14 mouse cellular contexts compared by ENCODE assay signal in the genomic region with DNA sequence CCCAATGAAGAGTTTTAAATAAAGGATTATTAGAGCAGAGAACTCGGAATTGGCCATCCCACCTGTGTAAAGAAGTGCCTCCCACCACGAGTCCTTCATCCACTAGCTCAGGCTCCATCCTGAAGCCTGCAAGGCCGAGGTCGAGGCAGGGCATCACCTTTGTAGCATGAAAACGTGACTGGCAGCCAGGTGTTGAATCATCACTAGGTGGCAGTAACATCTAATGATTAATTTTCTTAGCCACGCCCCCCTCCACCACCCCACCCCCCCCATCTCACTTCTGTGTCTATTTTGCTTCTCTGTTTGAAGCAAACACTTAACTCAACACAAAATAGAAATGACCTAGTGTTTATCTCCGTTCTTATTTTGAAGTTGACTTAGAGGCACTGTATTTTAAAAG.
A peak's percentile ranks its signal among the peaks of the same experiment; 100 is the strongest.
DNase-seq lines count a peak whose midpoint lies in the region; ATAC-seq and TF ChIP-seq lines count a peak whose summit lies in the region.
"Had no signal": no experiment of that assay in that cellular context is flagged by ENCODE, and none has a peak within 500 bp of the region (broad histone marks: within the 10 kb centered on the region; RNA-seq: fewer than 3 reads in every experiment).

No protein-coding gene starts in this region.

- H3K27me3 ChIP-seq in hindbrain, postnatal 0 days (ENCODE audit: insufficient read depth, low read length): no peaks in the 10 kb centered on the region
- H3K27me3 ChIP-seq in hindbrain, embryonic 13.5 days: no peaks in the 10 kb centered on the region
- no peaks in the 10 kb centered on the region for H3K27me3 ChIP-seq in liver, postnatal 0 days (ENCODE audit: insufficient read depth, low read length)
- H3K27me3 ChIP-seq in liver, embryonic 11.5 days (replicated peaks; ENCODE audit: control insufficient read depth, insufficient read depth, low read length): no peaks in the 10 kb centered on the region
- no peaks in the 10 kb centered on the region for H3K27me3 ChIP-seq in MEL (ENCODE audit: control insufficient read depth in 1 of 2, insufficient read depth in 2 of 2, low read length in 2 of 2)
- H3K27me3 ChIP-seq: hindbrain, embryonic 15.5 days; limb, embryonic 15.5 days had no signal

- no peak for TF ChIP-seq EP300 in liver, postnatal 0 days (IDR thresholded peaks at IDR 0.05; ENCODE audit: low read depth)
- TF ChIP-seq EP300 in MEL (IDR thresholded peaks at IDR 0.05; ENCODE audit: low read depth in 1 of 2, low read length in 2 of 2): no peak

- peak; percentile 70 for TF ChIP-seq RAD21 in MEL (IDR thresholded peaks at IDR 0.05; ENCODE audit: low read depth, low read length)

- H3K4me2 ChIP-seq in hindbrain, postnatal 0 days (ENCODE audit: low read depth, low read length): no peak overlapping the region
- no peak overlapping the region for H3K4me2 ChIP-seq in hindbrain, embryonic 13.5 days
- no peak overlapping the region for H3K4me2 ChIP-seq in liver, postnatal 0 days (ENCODE audit: low read depth, low read length)
- no peak overlapping the region for H3K4me2 ChIP-seq in liver, embryonic 11.5 days
- H3K4me2 ChIP-seq: hindbrain, embryonic 15.5 days; limb, embryonic 15.5 days had no signal

- WGBS in hindbrain, postnatal 0 days: 39% methylated on average over 7 of the region's 7 CpGs
- 48% methylated on average over 7 of the region's 7 CpGs for WGBS in hindbrain, embryonic 13.5 days
- 17% methylated on average over 7 of the region's 7 CpGs for WGBS in liver, postnatal 0 days (ENCODE audit: insufficient replicate concordance)
- 29% methylated on average over 7 of the region's 7 CpGs for WGBS in liver, embryonic 11.5 days

- ATAC-seq in hindbrain, postnatal 0 days: no peak
- ATAC-seq in hindbrain, embryonic 13.5 days (ENCODE audit: low FRiP score): no peak
- no peak for ATAC-seq in liver, postnatal 0 days
- ATAC-seq in liver, embryonic 11.5 days (replicated peaks; ENCODE audit: low FRiP score): no peak
- no peak for ATAC-seq in inflammation-experienced regulatory T-cells, adult 6 months

- no peaks in the 10 kb centered on the region for H3K36me3 ChIP-seq in hindbrain, postnatal 0 days (ENCODE audit: insufficient read depth, low read length)
- H3K36me3 ChIP-seq in hindbrain, embryonic 13.5 days: no peaks in the 10 kb centered on the region
- no peaks in the 10 kb centered on the region for H3K36me3 ChIP-seq in liver, postnatal 0 days (replicated peaks; ENCODE audit: insufficient read depth, low read length)
- no peaks in the 10 kb centered on the region for H3K36me3 ChIP-seq in liver, embryonic 11.5 days (ENCODE audit: control insufficient read depth, insufficient read depth, low read length)
- no peaks in the 10 kb centered on the region; a peak in 1 of 4 replicates for H3K36me3 ChIP-seq in MEL (ENCODE audit: control insufficient read depth in 1 of 2, insufficient read depth in 2 of 2, low read length in 2 of 2)
- H3K36me3 ChIP-seq: hindbrain, embryonic 15.5 days; limb, embryonic 15.5 days had no signal

- no peak overlapping the region for H3K27ac ChIP-seq in hindbrain, postnatal 0 days
- H3K27ac ChIP-seq in hindbrain, embryonic 13.5 days: no peak overlapping the region
- H3K27ac ChIP-seq in liver, postnatal 0 days (ENCODE audit: low read depth): no peak overlapping the region
- H3K27ac ChIP-seq in liver, embryonic 11.5 days (ENCODE audit: low read depth, low read length): no peak overlapping the region
- no peak overlapping the region for H3K27ac ChIP-seq in MEL (ENCODE audit: control insufficient read depth, low read depth, low read length)
- H3K27ac ChIP-seq: hindbrain, embryonic 15.5 days; limb, embryonic 15.5 days had no signal

- no peaks in the 10 kb centered on the region for H3K4me1 ChIP-seq in hindbrain, postnatal 0 days (ENCODE audit: insufficient read depth, low read length)
- H3K4me1 ChIP-seq in hindbrain, embryonic 13.5 days (replicated peaks): peaks cover 13% of the 10 kb centered on the region
- H3K4me1 ChIP-seq in liver, postnatal 0 days (ENCODE audit: insufficient read depth): no peaks in the 10 kb centered on the region
- no peaks in the 10 kb centered on the region for H3K4me1 ChIP-seq in liver, embryonic 11.5 days (replicated peaks; ENCODE audit: control insufficient read depth, insufficient read depth, low read length)
- peaks cover 3 to 6% of the 10 kb centered on the region in 2 experiments; a peak in 2 of 4 replicates for H3K4me1 ChIP-seq in MEL (ENCODE audit: control insufficient read depth in 1 of 2, insufficient read depth in 2 of 2, low read length in 2 of 2)
- H3K4me1 ChIP-seq: limb, embryonic 15.5 days had no signal

- H3K9me3 ChIP-seq in hindbrain, postnatal 0 days (ENCODE audit: low read length): no peaks in the 10 kb centered on the region
- H3K9me3 ChIP-seq in hindbrain, embryonic 13.5 days: no peaks in the 10 kb centered on the region
- H3K9me3 ChIP-seq in liver, postnatal 0 days (ENCODE audit: low read length): no peaks in the 10 kb centered on the region
- H3K9me3 ChIP-seq in liver, embryonic 11.5 days (ENCODE audit: control insufficient read depth, low read length): no peaks in the 10 kb centered on the region
- no peaks in the 10 kb centered on the region for H3K9me3 ChIP-seq in MEL (replicated peaks; ENCODE audit: insufficient read depth, low read length)
- H3K9me3 ChIP-seq: hindbrain, embryonic 15.5 days; limb, embryonic 15.5 days had no signal

- peak; percentile 25; the same call in 1 of the 2 replicates for TF ChIP-seq CTCF in hindbrain, postnatal 0 days (IDR thresholded peaks at IDR 0.05; ENCODE audit: low read depth)
- peak; percentile 32 for TF ChIP-seq CTCF in liver, postnatal 0 days (IDR thresholded peaks at IDR 0.05; ENCODE audit: low read depth)
- peak; percentile 12 to 73 (median 33); a peak in 4 of 6 replicates for TF ChIP-seq CTCF in MEL (IDR thresholded peaks at IDR 0.05 in 2 of 3, conservative IDR thresholded peaks at IDR 0.05 in 1 of 3; ENCODE audit: control insufficient read depth in 1 of 3, insufficient read depth in 1 of 3, low read depth in 2 of 3, low read length in 3 of 3, poor library complexity in 1 of 3, severe bottlenecking in 1 of 3)

- no peak for TF ChIP-seq POLR2A in MEL (IDR thresholded peaks at IDR 0.05; ENCODE audit: control insufficient read depth in 1 of 2, insufficient read depth in 1 of 2, low read depth in 1 of 2, low read length in 2 of 2, poor library complexity in 1 of 2)

- no peak overlapping the region for H3K9ac ChIP-seq in hindbrain, postnatal 0 days (replicated peaks; ENCODE audit: low read length)
- no peak overlapping the region for H3K9ac ChIP-seq in hindbrain, embryonic 13.5 days
- no peak overlapping the region for H3K9ac ChIP-seq in liver, postnatal 0 days (replicated peaks)
- no peak overlapping the region for H3K9ac ChIP-seq in liver, embryonic 11.5 days (ENCODE audit: low read depth, low read length)
- H3K9ac ChIP-seq in MEL (ENCODE audit: control insufficient read depth, low read depth, low read length, poor library complexity, severe bottlenecking): no peak overlapping the region
- H3K9ac ChIP-seq: hindbrain, embryonic 15.5 days; limb, embryonic 15.5 days had no signal

- H3K79me2 ChIP-seq in MEL (ENCODE audit: control insufficient read depth, insufficient read depth, low read length, poor library complexity): no peaks in the 10 kb centered on the region

- no peak for DNase-seq in hindbrain, postnatal 0 days (ENCODE audit: low spot score)
- DNase-seq in liver, postnatal 0 days: peak; percentile 16
- DNase-seq in liver, embryonic 11.5 days (ENCODE audit: low spot score): no peak
- DNase-seq in MEL (ENCODE audit: low read depth, low spot score): peak; percentile 54
- DNase-seq in kidney, postnatal 36 days: peak; percentile 4 to 25
- DNase-seq in spleen, postnatal 4 days (ENCODE audit: low spot score in 2 of 2): no peak
- DNase-seq: adrenal gland, postnatal 14 days; cerebellum, postnatal 14 days; right cerebral cortex, postnatal 25 days; thymus, postnatal 14 days had no signal

- no peak overlapping the region for H3K4me3 ChIP-seq in hindbrain, postnatal 0 days (ENCODE audit: low read length)
- no peak overlapping the region for H3K4me3 ChIP-seq in hindbrain, embryonic 13.5 days
- H3K4me3 ChIP-seq in liver, postnatal 0 days (ENCODE audit: low read depth, low read length): no peak overlapping the region
- no peak overlapping the region for H3K4me3 ChIP-seq in liver, embryonic 11.5 days (ENCODE audit: low read depth, low read length)
- H3K4me3 ChIP-seq in MEL (ENCODE audit: control insufficient read depth in 1 of 2, insufficient read depth in 1 of 2, low read depth in 2 of 2, low read length in 2 of 2): no peak overlapping the region
- H3K4me3 ChIP-seq: hindbrain, embryonic 15.5 days; limb, embryonic 15.5 days had no signal

TF ChIP-seq in MEL, 35 proteins besides CTCF, POLR2A, EP300 and RAD21:
- TF ChIP-seq MXI1 (IDR thresholded peaks at IDR 0.05; ENCODE audit: low read depth, low read length) (0 out of 2 replicates have a peak, but pooled peaks have one; percentile 37), SIN3A (IDR thresholded peaks at IDR 0.05; ENCODE audit: low read length) (peak; percentile 45; the same call in 1 of the 2 replicates), MYC (IDR thresholded peaks at IDR 0.05; ENCODE audit: low read depth, low read length) (0 out of 2 replicates have a peak, but pooled peaks have one; percentile 42), USF1 (IDR thresholded peaks at IDR 0.05; ENCODE audit: low read depth, low read length) (no peak), ZC3H11A (IDR thresholded peaks at IDR 0.05; ENCODE audit: low read depth, low read length) (peak; percentile 49), BHLHE40 (IDR thresholded peaks at IDR 0.05; ENCODE audit: borderline replicate concordance, low read depth, low read length) (peak; percentile 79), SMC3 (IDR thresholded peaks at IDR 0.05; ENCODE audit: low read depth, low read length) (peak; percentile 70), MAX (IDR thresholded peaks at IDR 0.05; ENCODE audit: low read length) (no peak; the same call in 1 of the 2 replicates), KAT2A (conservative IDR thresholded peaks at IDR 0.05; ENCODE audit: low read depth, low read length) (no peak), ETS1 (IDR thresholded peaks at IDR 0.05; ENCODE audit: low read depth, low read length) (no peak)
TF ChIP-seq in MEL: peak in this region for 6.

Comparison
In these comparisons a context has a peak if more than half of its experiments do, and no peak if none do; other contexts are left out.
1. DNase-seq: peak in liver, postnatal 0 days (single experiment), MEL (single experiment) and kidney, postnatal 36 days (2 of 2); none in hindbrain, postnatal 0 days (single experiment), liver, embryonic 11.5 days (single experiment) and spleen, postnatal 4 days (0 of 2).
2. Peak in every context shown above with its lines, with median percentiles within 50 percentile points of each other: CTCF ChIP-seq.